Mouse (Mus musculus) urinary bladder, postnatal 36 days (tissue): ENCODE data around the gene Diablo.
A peak's percentile ranks its signal among the peaks of the same experiment; 100 is the strongest.
"Not testable (repeated sequence)": the region's sequence is repeated elsewhere in the genome, so short reads cannot be mapped to it uniquely, and the experiment has no call there.

Experiments
- DNase-seq, 2 experiments: peaks; one replicate each; pipeline ENCODE4 v3.0.0; 2022; ENCODE audit warnings: low spot score in 2 of 2, mixed read lengths in 1 of 2

Diablo gene

GRCm38 (mm10) chr5:123523692-123524392 lies at the start of gene Diablo:
Gene Diablo, minus strand, starts transcription at chr5:123524176.
- DNase-seq, result peak; percentile 98

- DNase-seq, result no peak
Measured at GRCm38 (mm10) chr5:123573362-123573761, 49.4 kb upstream of the Diablo start.

DNA sequence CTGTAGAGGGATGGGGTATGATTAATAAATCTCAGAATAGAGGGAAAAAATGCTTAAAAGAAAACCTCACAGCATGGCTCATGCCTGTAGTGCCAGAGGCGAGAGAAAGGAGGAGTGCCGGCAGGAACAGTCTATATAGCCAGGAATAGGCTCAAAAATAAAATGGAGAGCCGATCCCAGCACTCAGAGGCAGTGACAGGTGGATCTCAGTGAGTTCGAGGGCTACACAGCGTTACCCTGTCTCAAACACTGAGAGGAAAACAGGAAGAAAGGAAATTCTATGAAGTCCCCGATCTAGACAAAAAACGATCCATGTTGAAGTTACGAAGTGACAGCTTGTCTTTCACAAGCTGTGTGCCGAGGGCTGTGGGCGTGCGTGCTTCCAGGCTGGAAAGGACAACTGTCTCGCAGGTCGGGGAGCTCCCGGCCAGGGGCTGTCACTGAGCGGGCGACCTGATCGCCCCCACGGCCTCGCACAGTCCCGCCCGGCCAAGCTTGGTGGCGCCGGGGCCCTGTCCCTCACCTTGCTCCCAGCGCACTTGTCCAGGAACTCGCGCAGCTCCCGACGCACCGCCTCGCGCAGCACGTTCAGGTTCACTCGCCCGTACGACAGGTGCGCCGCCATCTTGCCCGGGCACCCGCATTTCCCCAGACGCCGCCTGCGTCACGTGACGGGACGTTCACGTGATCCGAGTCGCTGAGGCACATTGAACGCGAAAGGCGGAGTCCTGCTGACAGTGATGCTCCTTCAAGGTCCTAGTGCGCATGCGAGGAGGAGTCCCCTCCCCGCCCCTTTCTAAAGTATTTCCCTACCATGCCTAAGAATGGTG lies 48.6 kb upstream of the Diablo start, which contains the start of gene Vps33a:
Vps33a (minus strand) TSS at position 682 of the 830 bp plus-strand sequence.
- DNase-seq, result peak; percentile 91 to 98

GRCm38 (mm10) chr5:123561128-123561527 lies 37.2 kb upstream of the Diablo start:
- DNase-seq, result no peak

- DNase-seq, result no peak
Measured at GRCm38 (mm10) chr5:123559588-123559987, 35.6 kb upstream of the Diablo start.

DNA sequence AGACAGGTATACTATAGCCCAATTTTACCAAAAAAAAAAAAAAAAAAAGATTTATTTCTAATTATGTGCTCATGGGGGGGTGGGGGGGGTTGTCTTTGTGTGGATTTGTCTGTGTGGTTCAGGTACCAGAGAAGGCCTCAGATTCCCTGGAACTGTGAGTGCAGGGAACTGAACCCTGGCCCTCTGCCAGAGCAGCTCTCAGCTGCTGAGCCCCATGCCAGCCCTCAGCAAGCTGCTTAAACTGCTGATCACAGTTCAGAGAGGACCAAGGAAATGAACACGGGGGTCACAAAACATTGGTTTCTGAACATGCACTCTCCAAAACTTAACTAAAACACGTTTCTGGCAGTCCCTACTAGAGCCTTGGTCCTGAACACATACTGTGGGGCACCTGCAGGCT lies 32.5 kb upstream of the Diablo start:
- peak in 1 of 2 experiments; percentile 36 for DNase-seq

DNA sequence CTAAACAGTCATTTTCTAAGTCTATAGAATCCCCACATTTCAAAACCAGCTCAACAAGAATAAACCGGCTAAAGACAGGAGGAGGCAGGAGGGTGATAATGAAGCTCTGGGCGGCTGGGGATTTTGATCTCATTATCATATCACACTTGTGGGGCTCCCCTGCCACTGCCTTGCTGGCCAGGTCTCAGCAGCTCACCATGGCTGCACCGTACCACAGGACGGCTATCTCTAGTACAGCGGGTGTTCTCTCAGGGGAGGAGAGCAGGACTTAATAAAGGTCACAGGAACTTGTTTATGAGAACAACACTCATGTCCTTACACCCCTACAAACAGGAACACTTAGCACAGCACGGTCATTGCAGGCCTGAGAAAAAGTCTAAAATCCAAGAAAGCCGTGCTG lies 31.7 kb upstream of the Diablo start:
- DNase-seq, result no peak

- no peak for DNase-seq
Measured at GRCm38 (mm10) chr5:123533801-123534200, 9.8 kb upstream of the Diablo start.

GRCm38 (mm10) chr5:123530056-123530455 lies 6.1 kb upstream of the Diablo start:
- no peak for DNase-seq

DNA sequence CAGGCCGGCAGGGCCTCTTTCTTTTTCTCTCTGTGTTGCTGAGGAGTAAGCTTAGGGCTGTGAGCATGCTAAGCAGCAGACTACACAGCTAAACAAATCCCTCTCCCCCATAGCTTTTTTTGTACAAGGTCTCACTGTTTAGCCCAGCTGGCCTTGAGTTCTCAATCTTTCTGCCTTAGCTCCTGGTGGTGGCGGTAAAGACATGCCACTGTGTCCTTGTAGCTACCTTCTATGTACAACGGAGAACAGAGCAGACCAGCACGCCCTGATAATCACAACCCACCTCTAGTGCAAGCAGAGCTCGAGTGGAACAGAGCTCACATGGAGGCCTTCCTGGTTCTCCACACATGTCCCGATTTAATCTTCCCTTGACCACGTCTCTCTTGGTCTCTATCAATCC lies 4.7 kb upstream of the Diablo start:
- DNase-seq, result no peak

- no peak for DNase-seq
Measured at GRCm38 (mm10) chr5:123525916-123526495, 2.0 kb upstream of the Diablo start.

GRCm38 (mm10) chr5:123525281-123525680 lies 1.3 kb upstream of the Diablo start, which contains the start of gene Gm49027:
Gene Gm49027, minus strand, starts transcription at chr5:123525488.
- peak in 1 of 2 experiments; percentile 0 for DNase-seq

DNA sequence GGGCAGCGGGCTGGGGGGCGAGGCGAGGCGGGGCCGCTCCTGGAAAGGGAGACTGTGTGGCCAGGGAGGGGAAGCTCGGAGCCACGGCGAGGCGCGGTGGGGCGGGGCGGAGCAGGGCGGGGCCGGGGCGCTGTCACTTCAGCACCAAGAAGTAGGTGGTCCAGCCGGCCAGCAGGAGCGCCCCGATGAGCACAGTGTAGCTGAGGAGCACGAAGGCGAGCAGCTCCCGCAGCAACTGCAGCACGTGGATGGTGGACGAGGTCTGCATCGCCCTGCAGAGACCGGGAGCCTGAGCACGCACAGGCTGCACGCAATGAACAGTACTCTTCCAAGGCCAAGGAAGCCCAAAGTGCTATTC lies 396 bp upstream of the Diablo start:
- no peak for DNase-seq

GRCm38 (mm10) chr5:123522166-123522565 lies 1.8 kb downstream of the Diablo start:
- no peak for DNase-seq

DNA sequence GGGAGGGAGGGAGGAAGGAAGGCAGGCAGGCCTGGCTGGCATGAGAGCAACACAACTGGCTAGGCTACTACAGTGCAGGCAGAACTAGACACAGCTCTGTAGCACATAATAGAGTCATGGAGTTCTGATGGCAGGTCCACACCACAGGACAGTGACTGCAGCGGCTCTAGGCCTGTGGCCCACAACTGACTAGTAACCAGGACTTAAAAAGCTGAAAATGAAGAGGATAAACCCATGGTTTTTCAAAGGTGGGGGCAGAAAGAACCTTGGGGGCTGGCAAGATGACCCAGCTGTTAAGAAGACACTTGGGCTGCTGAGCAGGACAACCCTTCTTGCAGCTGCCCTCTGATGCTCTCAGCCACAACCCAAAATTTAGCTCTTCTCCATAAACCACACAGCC lies 2.4 kb downstream of the Diablo start:
- DNase-seq, result no peak

DNA sequence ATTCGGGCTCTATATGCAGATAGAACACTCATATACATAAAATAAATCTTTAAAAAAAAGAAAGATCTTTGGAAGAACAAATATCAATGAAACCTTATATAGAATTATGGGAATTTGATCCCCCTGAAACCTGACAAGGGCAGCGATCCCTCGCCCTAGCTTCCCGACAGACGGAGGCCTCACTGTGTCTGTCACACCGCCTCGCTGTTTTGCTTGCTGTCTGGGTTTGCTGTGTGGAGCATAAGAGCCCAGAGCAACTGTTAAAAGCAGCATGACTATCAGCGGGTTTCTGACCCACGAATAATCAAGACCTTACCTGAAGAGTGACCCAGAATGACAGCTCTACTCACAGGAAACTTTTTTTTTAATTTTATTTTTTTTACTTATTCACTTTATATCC lies 3.3 kb downstream of the Diablo start:
- no peak for DNase-seq

- no peak for DNase-seq
Measured at GRCm38 (mm10) chr5:123514871-123515270, 9.1 kb downstream of the Diablo start.

DNA sequence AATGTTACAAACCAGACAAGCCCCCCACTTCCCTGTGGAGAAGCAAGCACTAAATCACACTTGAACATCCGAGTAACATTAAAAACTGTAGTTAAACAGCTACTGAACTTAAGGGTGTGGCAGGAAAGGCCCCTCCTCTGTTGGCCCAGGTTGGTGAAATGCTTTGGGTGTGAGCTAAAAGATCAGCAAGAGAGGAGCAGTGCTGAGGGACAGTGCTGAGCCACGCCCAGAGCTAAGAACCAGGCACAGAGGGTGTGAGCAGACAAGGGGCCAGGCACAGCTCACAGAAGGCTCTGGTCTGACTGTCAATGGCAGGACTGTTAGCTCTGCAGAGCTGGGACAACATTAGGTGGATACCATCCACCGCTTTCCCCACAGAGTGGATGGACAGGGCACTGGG lies 11.9 kb downstream of the Diablo start:
- no peak for DNase-seq

DNA sequence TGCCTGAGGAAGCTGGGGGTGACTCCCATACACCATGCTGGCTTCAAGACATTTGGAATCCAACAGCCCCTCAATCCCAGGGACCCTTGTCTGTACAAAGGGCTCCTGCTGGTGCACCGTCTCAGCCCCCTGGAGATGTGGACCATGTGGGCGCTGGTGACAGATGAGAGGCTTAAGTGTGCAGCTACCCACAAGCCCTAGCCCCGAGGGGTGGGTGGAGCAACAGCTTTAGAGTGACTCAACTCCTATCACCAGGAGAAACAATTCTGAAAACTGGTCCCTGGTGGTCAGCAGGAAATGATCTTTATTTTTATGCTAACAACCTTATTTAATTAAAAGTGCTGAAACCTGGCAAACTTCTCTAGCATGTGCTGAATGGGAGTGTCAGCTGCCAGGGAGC lies 12.6 kb downstream of the Diablo start:
- DNase-seq, result not testable (repeated sequence)

GRCm38 (mm10) chr5:123510160-123510559 lies 13.8 kb downstream of the Diablo start, which contains the start of gene B3gnt4:
Gene B3gnt4, plus strand, starts transcription at chr5:123510460.
- DNase-seq, result no peak

DNA sequence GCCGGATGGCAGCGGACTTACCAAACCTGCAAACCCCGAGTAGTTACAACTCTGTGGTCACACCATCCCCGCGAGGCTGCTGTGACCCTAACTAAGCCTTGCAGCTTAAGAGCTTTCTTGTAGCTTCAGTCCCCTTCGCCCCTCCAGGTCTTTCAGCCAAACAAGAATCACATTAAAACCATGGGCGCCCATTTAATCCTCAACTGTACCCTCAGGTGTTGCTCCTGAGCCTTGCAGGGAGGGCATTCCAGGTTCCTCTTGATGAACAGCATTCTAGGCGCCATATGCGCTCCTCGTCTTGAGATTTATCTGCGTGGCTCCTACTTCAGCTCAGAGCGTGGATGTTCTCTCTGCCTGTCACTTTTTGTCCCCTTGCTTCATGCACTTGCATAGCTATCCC lies 15.1 kb downstream of the Diablo start:
- DNase-seq, result no peak

DNA sequence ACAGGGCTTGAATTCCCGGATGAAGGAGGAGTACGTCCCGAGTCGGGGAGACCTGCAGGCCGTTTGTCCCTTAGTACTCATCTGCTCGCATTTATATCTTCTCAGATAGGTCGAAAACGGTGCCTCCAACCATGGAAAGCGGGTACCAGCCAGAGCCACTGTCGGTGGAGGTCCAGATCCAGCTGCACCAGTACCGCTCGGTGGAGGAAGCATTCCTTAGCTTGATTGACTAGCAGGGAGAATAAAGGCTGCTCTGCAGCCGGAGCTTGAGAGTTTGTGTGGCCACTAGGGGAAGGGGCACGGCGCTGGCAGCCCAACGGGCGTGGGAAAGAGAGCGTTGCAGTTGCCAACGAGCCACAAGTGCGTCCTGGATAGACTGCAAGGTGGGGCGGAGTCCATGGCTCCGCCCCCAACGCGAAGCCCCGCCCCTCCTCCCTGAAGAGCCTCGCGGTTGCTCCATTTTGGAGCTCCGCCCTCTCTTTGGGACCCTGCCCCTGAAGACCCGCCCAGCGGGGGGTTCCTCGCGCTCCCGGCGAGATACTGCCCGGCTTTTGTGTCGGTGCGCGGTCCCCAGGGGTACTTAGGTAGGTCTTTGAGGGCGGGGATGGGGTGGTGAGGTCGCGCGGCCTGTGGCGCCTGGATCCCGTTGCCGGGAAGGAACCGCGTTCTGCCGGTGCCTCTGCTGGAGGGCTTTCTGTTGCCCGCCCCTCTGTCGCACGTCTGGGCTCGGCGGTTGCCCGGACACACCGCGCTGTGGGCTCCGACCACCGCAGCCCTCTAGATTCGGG lies 15.8 kb downstream of the Diablo start:
- DNase-seq, result peak; percentile 66 to 80
